Mouse (Mus musculus) CH12.LX (cell line): ENCODE results near the gene Dlgap1. TPM values are rescaled to one million over a fixed set of nuclear protein-coding genes. Genes with fewer than 3 reads are reported as not detected.

Experiments used
- DNase-seq: peaks from one replicate; pipeline ENCODE4 v3.0.0-alpha.2; 2013; ENCODE audit errors: extremely low read depth
- H3K27ac ChIP-seq: 2 replicates; pipeline ENCODE4 v1.5.1; 2012; ENCODE audit warnings: low read depth, mild to moderate bottlenecking, control low read depth, moderate library complexity; ENCODE audit not compliant: insufficient read depth
- H3K27me3 ChIP-seq: replicated peaks from 2 replicates; pipeline ENCODE3; 2012; ENCODE audit warnings: inconsistent platforms
- H3K36me3 ChIP-seq, 2 experiments: replicated peaks in 1 of 2; 2 replicates each; pipeline versions ENCODE3 to v1.6.1; 2012; ENCODE audit warnings: inconsistent platforms in 1 of 2, low read length in 1 of 2, mild to moderate bottlenecking in 1 of 2, mixed read lengths in 1 of 2, moderate library complexity in 1 of 2; ENCODE audit not compliant: control insufficient read depth in 1 of 2, insufficient read depth in 1 of 2
- H3K4me1 ChIP-seq, 2 experiments: 2 replicates each; pipeline ENCODE4 v1.6.1; 2012; ENCODE audit warnings: inconsistent platforms in 1 of 2, moderate library complexity in 1 of 2; ENCODE audit not compliant: insufficient read depth in 2 of 2, control insufficient read depth in 1 of 2
- H3K4me2 ChIP-seq: 2 replicates; pipeline ENCODE4 v1.6.1; 2012; ENCODE audit warnings: low read depth, mild to moderate bottlenecking, control low read depth; ENCODE audit not compliant: poor library complexity, insufficient read depth, severe bottlenecking
- H3K4me3 ChIP-seq, 3 experiments: fragments of 150-350 bp in 1 of 3; sonication (generic) in 1 of 3; replicated peaks in 1 of 3; 2 replicates each; pipeline versions ENCODE3 to v1.5.1; 2011 to 2012; ENCODE audit warnings: low read depth in 2 of 3, low read length in 2 of 3, mild to moderate bottlenecking in 2 of 3, moderate library complexity in 2 of 3, control low read depth in 1 of 3, improper control_type of control experiment in 1 of 3, inconsistent platforms in 1 of 3, mixed read lengths in 1 of 3; ENCODE audit not compliant: poor library complexity in 1 of 3
- H3K79me2 ChIP-seq: replicated peaks from 2 replicates; pipeline ENCODE4 v1.6.1; 2012; ENCODE audit warnings: mild to moderate bottlenecking, moderate library complexity; ENCODE audit not compliant: control insufficient read depth, poor library complexity, insufficient read depth, severe bottlenecking; ENCODE audit errors: extremely low read depth
- H3K9ac ChIP-seq: 2 replicates; pipeline ENCODE4 v1.6.1; 2012; ENCODE audit warnings: low read depth, mild to moderate bottlenecking, control low read depth, moderate library complexity; ENCODE audit not compliant: insufficient read depth
- H3K9me3 ChIP-seq: replicated peaks from 2 replicates; pipeline ENCODE3; 2012; ENCODE audit warnings: low read length, inconsistent platforms, mixed read lengths
- BHLHE40 ChIP-seq: IDR thresholded peaks from 2 replicates; pipeline ENCODE4 v1.6.1; 2011; ENCODE audit warnings: mild to moderate bottlenecking, low read depth, low read length, improper control_type of control experiment
- CHD1 ChIP-seq: IDR thresholded peaks from 2 replicates; pipeline ENCODE4 v1.6.1; 2012; ENCODE audit warnings: low read depth, low read length, improper control_type of control experiment, inconsistent platforms
- CHD2 ChIP-seq: IDR thresholded peaks from 2 replicates; pipeline ENCODE4 v1.6.1; 2011; ENCODE audit warnings: low read length, improper control_type of control experiment
- CTCF ChIP-seq, 2 experiments: IDR thresholded peaks in 1 of 2; conservative IDR thresholded peaks in 1 of 2; 2 replicates each; pipeline ENCODE4 v1.5.1; 2011 to 2012; ENCODE audit warnings: low read depth in 2 of 2, low read length in 2 of 2, improper control_type of control experiment in 1 of 2, inconsistent platforms in 1 of 2, mild to moderate bottlenecking in 1 of 2, moderate library complexity in 1 of 2
- E2F4 ChIP-seq: IDR thresholded peaks from 2 replicates; pipeline ENCODE4 v1.6.1; 2011; ENCODE audit warnings: low read depth, low read length, improper control_type of control experiment; ENCODE audit not compliant: insufficient replicate concordance
- ELF1 ChIP-seq: IDR thresholded peaks from 2 replicates; pipeline ENCODE4 v1.6.1; 2014; ENCODE audit warnings: low read depth, mild to moderate bottlenecking, inconsistent platforms, low read length, improper control_type of control experiment
- EP300 ChIP-seq: IDR thresholded peaks from 2 replicates; pipeline ENCODE4 v1.6.1; 2011; ENCODE audit warnings: low read length, improper control_type of control experiment
- GABPA ChIP-seq: IDR thresholded peaks from 2 replicates; pipeline ENCODE4 v1.6.1; 2012; ENCODE audit warnings: low read depth, low read length, improper control_type of control experiment, inconsistent platforms; ENCODE audit not compliant: insufficient replicate concordance
- HCFC1 ChIP-seq: IDR thresholded peaks from 2 replicates; pipeline ENCODE4 v1.6.1; 2012; ENCODE audit warnings: low read depth, mild to moderate bottlenecking, inconsistent platforms, low read length, improper control_type of control experiment
- IRF4 ChIP-seq: IDR thresholded peaks from 2 replicates; pipeline ENCODE4 v1.6.1; 2014; ENCODE audit warnings: low read depth, mild to moderate bottlenecking, inconsistent platforms, low read length, improper control_type of control experiment
- JUN ChIP-seq: IDR thresholded peaks from 2 replicates; pipeline ENCODE4 v1.6.1; 2011; ENCODE audit warnings: low read depth, mild to moderate bottlenecking, low read length, improper control_type of control experiment, moderate library complexity; ENCODE audit not compliant: insufficient read depth
- JUND ChIP-seq: conservative IDR thresholded peaks from 2 replicates; pipeline ENCODE4 v1.6.1; 2011; ENCODE audit warnings: low read depth, low read length, improper control_type of control experiment
- KAT2A ChIP-seq: IDR thresholded peaks from 2 replicates; pipeline ENCODE4 v1.6.1; 2012; ENCODE audit warnings: low read length, improper control_type of control experiment, inconsistent platforms; ENCODE audit not compliant: insufficient replicate concordance
- MAX ChIP-seq: IDR thresholded peaks from 2 replicates; pipeline ENCODE4 v1.6.1; 2011; ENCODE audit warnings: low read length, improper control_type of control experiment
- MAZ ChIP-seq: IDR thresholded peaks from 2 replicates; pipeline ENCODE4 v1.6.1; 2012; ENCODE audit warnings: low read depth, mild to moderate bottlenecking, inconsistent platforms, low read length, improper control_type of control experiment, moderate library complexity
- MXI1 ChIP-seq: IDR thresholded peaks from 2 replicates; pipeline ENCODE4 v1.6.1; 2011; ENCODE audit warnings: mild to moderate bottlenecking, low read depth, low read length, improper control_type of control experiment
- MYC ChIP-seq: IDR thresholded peaks from 2 replicates; pipeline ENCODE4 v1.6.1; 2011; ENCODE audit warnings: low read depth, mild to moderate bottlenecking, improper control_type of control experiment, low read length
- NELFE ChIP-seq: IDR thresholded peaks from 2 replicates; pipeline ENCODE4 v1.6.1; 2011; ENCODE audit warnings: low read depth, low read length, improper control_type of control experiment
- PAX5 ChIP-seq: IDR thresholded peaks from 2 replicates; pipeline ENCODE4 v1.6.1; 2012; ENCODE audit warnings: low read length, inconsistent platforms, mixed read lengths
- POLR2A ChIP-seq: IDR thresholded peaks from 2 replicates; pipeline ENCODE4 v1.6.1; 2011; ENCODE audit warnings: low read depth, mild to moderate bottlenecking, improper control_type of control experiment, low read length
- POLR2AphosphoS2 ChIP-seq: IDR thresholded peaks from 2 replicates; pipeline ENCODE4 v1.6.1; 2011; ENCODE audit warnings: low read depth, low read length, improper control_type of control experiment
- RAD21 ChIP-seq: IDR thresholded peaks from 2 replicates; pipeline ENCODE4 v1.6.1; 2011; ENCODE audit warnings: low read depth, mild to moderate bottlenecking, low read length, improper control_type of control experiment, moderate library complexity
- RCOR1 ChIP-seq: conservative IDR thresholded peaks from 2 replicates; pipeline ENCODE4 v1.6.1; 2012; ENCODE audit warnings: low read depth, mild to moderate bottlenecking, inconsistent platforms, low read length, improper control_type of control experiment
- SIN3A ChIP-seq: IDR thresholded peaks from 2 replicates; pipeline ENCODE4 v1.6.1; 2012; ENCODE audit warnings: low read length, improper control_type of control experiment, inconsistent platforms
- TBP ChIP-seq: conservative IDR thresholded peaks from 2 replicates; pipeline ENCODE4 v1.6.1; 2011; ENCODE audit warnings: low read depth, low read length, improper control_type of control experiment
- TCF12 ChIP-seq: IDR thresholded peaks from 2 replicates; pipeline ENCODE4 v1.6.1; 2014; ENCODE audit warnings: low read depth, mild to moderate bottlenecking, inconsistent platforms, low read length, improper control_type of control experiment
- UBTF ChIP-seq: IDR thresholded peaks from 2 replicates; pipeline ENCODE4 v1.6.1; 2012; ENCODE audit warnings: low read depth, mild to moderate bottlenecking, inconsistent platforms, low read length, improper control_type of control experiment, moderate library complexity
- USF1 ChIP-seq: IDR thresholded peaks from 2 replicates; pipeline ENCODE4 v1.6.1; 2014; ENCODE audit warnings: low read depth, mild to moderate bottlenecking, inconsistent platforms, low read length, improper control_type of control experiment
- USF2 ChIP-seq: conservative IDR thresholded peaks from 2 replicates; pipeline ENCODE4 v1.6.1; 2011; ENCODE audit warnings: low read depth, low read length, improper control_type of control experiment
- ZC3H11A ChIP-seq: IDR thresholded peaks from 2 replicates; pipeline ENCODE4 v1.6.1; 2012; ENCODE audit warnings: low read depth, mild to moderate bottlenecking, inconsistent platforms, low read length, improper control_type of control experiment
- ZKSCAN1 ChIP-seq: IDR thresholded peaks from 2 replicates; pipeline ENCODE4 v1.6.1; 2012; ENCODE audit warnings: low read depth, inconsistent platforms, low read length, improper control_type of control experiment, borderline replicate concordance
- ZMIZ1 ChIP-seq: IDR thresholded peaks from 2 replicates; pipeline ENCODE4 v1.6.1; 2012; ENCODE audit warnings: low read depth, mild to moderate bottlenecking, inconsistent platforms, low read length, improper control_type of control experiment
- ZNF384 ChIP-seq: IDR thresholded peaks from 2 replicates; pipeline ENCODE4 v1.6.1; 2012; ENCODE audit warnings: low read depth, low read length, improper control_type of control experiment, inconsistent platforms
- dilution Hi-C: fragments of 300-500 bp; cut with MboI; formaldehyde crosslinking; loops from 2 replicates; pipeline ENCODE4 v1.14.3; 2020; ENCODE audit warnings: low sequenced_read_pairs; ENCODE audit not compliant: extremely low pct_unique_long_range_greater_than_20kb, extremely low pct_ligation_motif_present
- in situ Hi-C: fragments of 300-500 bp; cut with MboI; formaldehyde crosslinking; loops from 3 replicates; pipeline ENCODE4 v1.14.3; 2019; ENCODE audit warnings: low sequenced_read_pairs, low pct_ligation_motif_present, low pct_unique_long_range_greater_than_20kb, mixed read lengths
- polyA plus RNA-seq: library from polyadenylated mRNA; unstranded; fragments of >175 nt; gene quantifications from 2 replicates; pipeline ENCODE4 v1.2.1, GENCODE M21; 2012; ENCODE audit warnings: low read depth; ENCODE audit not compliant: insufficient read length
- total RNA-seq, 2 experiments: library from RNA; depleted of rRNA; stranded (reverse); fragments of 300-350 nt in 1 of 2; fragments of >200 nt in 1 of 2; gene quantifications; 2 replicates each; pipeline ENCODE4 v1.2.3; 2012 to 2014

The Dlgap1 gene
- total and polyA plus RNA-seq, 3 experiments, result 0.51 to 2.7 (median 1.2) TPM

DNA sequence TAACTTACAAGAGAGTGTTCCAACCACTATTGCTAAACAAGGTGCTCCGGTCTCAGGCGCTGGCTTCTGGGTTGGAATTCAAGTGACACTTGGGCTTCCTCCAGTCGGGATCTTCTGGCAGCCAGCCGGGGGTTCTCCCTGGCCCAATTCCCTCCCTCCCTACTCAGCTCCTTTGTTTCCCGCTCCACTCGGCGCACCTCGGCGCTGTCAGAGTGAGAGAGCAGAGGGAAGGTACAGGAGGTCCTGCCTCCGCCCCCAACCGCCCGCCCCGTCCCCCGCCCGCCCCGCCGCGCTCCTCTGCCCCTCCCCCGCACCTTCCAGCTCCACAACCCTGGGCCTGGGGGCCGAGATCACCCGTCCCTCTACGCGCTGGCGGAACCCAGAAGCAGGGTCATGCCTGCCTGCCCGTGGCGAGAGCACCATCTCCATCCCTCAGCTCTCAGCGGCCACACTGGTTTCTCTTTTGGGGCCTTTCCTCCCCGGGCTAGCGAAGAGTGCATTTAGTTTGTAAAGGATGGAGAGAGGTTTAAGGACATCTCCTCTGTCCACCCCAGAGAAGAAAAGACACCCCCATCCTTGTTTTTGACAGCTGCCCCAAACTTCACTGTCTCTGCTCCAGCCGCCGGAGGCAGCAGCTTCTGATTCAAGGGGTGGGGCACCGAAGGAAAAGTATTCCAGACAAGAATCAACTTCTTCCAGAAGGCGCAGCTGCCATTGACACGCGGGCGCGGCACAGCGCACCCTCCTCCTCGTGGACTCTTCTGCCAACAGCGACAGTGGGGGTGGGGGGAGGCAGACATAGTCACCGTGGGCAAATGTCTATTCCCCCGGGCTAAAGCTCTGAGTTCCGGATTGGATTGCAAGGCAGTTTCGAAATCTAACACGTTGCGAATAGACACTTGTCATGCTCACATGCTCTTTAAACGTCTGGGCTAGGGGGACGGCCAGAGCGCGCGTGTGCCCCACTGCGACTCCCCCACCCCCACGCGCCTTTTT, 882.4 kb downstream of the Dlgap1 start (continued):
- TF ChIP-seq HCFC1 (peak; percentile 33), ZNF384 (no peak), POLR2AphosphoS2 (no peak; the same call in none of the 2 replicates), USF2 (no peak), UBTF (peak; percentile 41), MAX (peak; percentile 97), JUND (0 out of 2 replicates have a peak, but pooled peaks have one; percentile 40), KAT2A (peak; percentile 69; the same call in 1 of the 2 replicates), USF1 (no peak; the same call in 1 of the 2 replicates)

DNA sequence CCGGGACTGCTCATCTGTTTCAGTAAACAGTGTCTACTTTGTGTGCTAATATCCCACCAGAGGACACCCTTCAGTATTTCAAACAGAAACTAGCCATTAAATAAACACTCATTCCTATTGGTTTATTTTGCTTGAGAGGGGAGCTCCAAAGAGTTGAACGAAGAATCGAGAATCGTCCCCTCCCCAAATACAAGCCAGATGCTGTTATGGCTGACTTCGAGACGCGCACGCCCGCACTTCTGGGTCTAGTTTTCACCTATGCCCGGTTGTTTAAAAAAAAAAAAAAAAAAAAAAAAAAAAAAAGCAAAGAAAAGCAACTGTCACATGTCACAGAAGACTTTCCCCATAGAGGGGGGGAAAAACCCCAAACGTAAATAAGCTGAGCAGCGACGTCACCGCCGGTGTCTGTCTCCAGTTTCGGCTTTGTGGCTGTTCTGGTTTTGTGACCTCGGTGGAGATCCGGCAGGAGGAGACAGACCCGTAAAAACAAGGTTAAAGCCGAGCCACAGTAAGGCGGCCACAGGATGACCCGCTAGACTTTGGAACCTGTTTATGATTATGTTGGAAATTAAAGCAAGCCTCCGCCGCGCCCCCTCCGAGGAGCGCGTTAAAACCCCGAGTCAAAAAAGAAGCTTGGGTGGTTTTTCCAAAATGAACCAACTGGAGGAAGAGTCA, 883.3 kb downstream of the Dlgap1 start:
- H3K4me2 ChIP-seq, result peak overlapping the region; percentile 55
- in situ Hi-C loops, result loop anchor here (5.0 kb wide), 1 partner anchor 60 kb away; no protein-coding TSS in a partner anchor
- DNase-seq, result peak; percentile 97
- dilution Hi-C loops, result no loop called here
- H3K27me3 ChIP-seq, result no peaks in the 10 kb centered on the region
- H3K79me2 ChIP-seq, result peaks cover 61% of the 10 kb centered on the region
- no peaks in the 10 kb centered on the region for H3K9me3 ChIP-seq
- H3K36me3 ChIP-seq, result peaks cover 0 to 24% of the 10 kb centered on the region in 2 experiments
- peak overlapping the region; percentile 83 to 94 (median 87) for H3K4me3 ChIP-seq
- peaks cover 0 to 16% of the 10 kb centered on the region in 2 experiments; a peak in 3 of 4 replicates for H3K4me1 ChIP-seq
- H3K27ac ChIP-seq, result peak overlapping the region; percentile 97
- H3K9ac ChIP-seq, result peak overlapping the region; percentile 97
- TF ChIP-seq E2F4 (no peak), RCOR1 (no peak), TBP (peak; percentile 85), MAZ (peak; percentile 43), JUND (no peak), GABPA (no peak), POLR2AphosphoS2 (peak; percentile 38; the same call in 1 of the 2 replicates), TCF12 (peak; percentile 88), CTCF (conservative IDR thresholded peaks at IDR 0.05 in 1 of 2, IDR thresholded peaks at IDR 0.05 in 1 of 2; ENCODE audit: low read depth in 2 of 2, low read length in 2 of 2) (peak in 1 of 2 experiments; percentile 55; a peak in 2 of 4 replicates), MAX (peak; percentile 44; the same call in 1 of the 2 replicates), POLR2A (peak; percentile 52), KAT2A (no peak), USF2 (peak; percentile 64), MXI1 (peak; percentile 80), RAD21 (peak; percentile 45), EP300 (peak; percentile 58), MYC (peak; percentile 8; the same call in 1 of the 2 replicates), NELFE (peak; percentile 70), ZMIZ1 (0 out of 2 replicates have a peak, but pooled peaks have one; percentile 37), PAX5 (no peak), SIN3A (peak; percentile 93), ELF1 (no peak; the same call in 1 of the 2 replicates), JUN (no peak; the same call in 1 of the 2 replicates), IRF4 (no peak; the same call in 1 of the 2 replicates), ZKSCAN1 (no peak; the same call in 1 of the 2 replicates), CHD2 (no peak; the same call in none of the 2 replicates), ZC3H11A (no peak), CHD1 (no peak; the same call in 1 of the 2 replicates), BHLHE40 (peak; percentile 85)
